Mouse (Mus musculus) splenic B cell, adult 2 months (primary cell): ENCODE results near the gene Wdr45.
"Not testable (repeated sequence)": the region's sequence is repeated elsewhere in the genome, so short reads cannot be mapped to it uniquely, and the experiment has no call there.

Source experiments
- DNase-seq: peaks from one replicate; pipeline ENCODE4 v3.0.0-alpha.2; 2011; ENCODE audit warnings: low read depth, low spot score
- H3K27me3 ChIP-seq: 2 replicates; pipeline ENCODE4 v1.6.1; 2012; ENCODE audit warnings: mild to moderate bottlenecking, low read length, moderate library complexity, mixed read lengths; ENCODE audit not compliant: control insufficient read depth, poor library complexity, insufficient read depth, severe bottlenecking
- H3K36me3 ChIP-seq: 2 replicates; pipeline ENCODE4 v1.6.1; 2012; ENCODE audit warnings: mild to moderate bottlenecking, low read length, moderate library complexity, mixed read lengths; ENCODE audit not compliant: control insufficient read depth, poor library complexity, insufficient read depth, severe bottlenecking

The Wdr45 gene

DNA sequence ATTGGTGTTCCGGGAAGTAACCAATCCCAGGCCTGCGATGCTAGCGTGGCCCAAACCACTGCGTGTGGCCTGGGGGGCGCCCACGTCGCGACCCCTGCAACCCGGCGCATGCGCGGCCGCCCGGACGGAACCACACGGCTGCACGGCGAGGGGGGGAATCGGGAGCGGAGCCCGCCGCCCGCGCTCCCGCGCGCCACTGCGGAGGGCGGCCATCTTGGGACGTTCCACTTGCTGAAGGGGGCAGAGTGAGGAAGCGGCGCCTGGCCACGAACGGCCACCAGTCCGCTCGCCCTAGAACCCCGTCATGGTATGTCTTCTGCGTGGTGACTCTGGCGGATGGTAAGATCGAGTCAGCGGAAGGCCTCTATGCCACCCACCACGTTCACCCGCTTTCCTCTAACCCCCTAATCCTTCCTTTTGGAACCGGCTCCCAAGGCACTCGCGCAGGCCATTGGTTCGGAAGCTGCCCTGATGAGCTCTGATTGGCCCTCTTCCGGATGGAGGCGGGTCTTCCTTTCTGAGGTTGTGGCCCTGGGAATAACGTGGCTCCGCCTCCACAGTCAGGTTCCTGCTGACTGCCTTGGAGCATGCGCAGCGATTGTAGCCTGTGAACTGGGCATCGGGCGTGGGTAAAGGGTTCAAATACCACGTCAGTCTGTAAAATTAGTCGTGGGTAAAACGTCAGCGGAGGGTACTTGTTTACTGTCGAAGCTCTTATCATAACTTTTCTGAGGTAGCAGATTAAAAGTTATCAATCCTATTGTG is at the start of gene Wdr45:
Gene Wdr45 (plus strand): TSS at position 199 of the 765 bp plus-strand sequence.
- H3K36me3 ChIP-seq, H3K27me3 ChIP-seq: not testable (repeated sequence)
- peak; percentile 96 for DNase-seq

DNA sequence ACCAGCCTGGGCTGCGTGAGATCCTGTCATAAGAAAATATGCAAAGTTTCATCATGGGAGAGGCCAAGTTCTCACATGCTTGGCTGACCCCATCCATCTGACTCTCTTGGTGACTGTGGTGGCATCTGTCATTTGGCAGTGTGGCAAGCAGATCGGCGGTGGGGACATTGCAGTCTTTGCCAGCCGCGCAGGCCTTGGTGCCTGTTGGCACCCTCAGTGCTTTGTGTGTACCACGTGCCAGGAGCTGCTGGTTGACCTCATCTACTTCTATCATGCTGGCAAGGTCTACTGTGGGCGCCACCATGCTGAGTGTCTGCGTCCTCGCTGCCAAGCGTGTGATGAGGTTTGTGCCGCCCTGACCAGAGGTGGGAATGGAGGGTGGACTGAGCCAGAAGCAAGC is 49.3 kb upstream of the Wdr45 start:
- DNase-seq, result no peak
- H3K27me3 ChIP-seq, result no peaks in the 10 kb centered on the region
- 0 out of 2 replicates have a peak, but pooled peaks cover 1% of the 10 kb centered on the region for H3K36me3 ChIP-seq

DNA sequence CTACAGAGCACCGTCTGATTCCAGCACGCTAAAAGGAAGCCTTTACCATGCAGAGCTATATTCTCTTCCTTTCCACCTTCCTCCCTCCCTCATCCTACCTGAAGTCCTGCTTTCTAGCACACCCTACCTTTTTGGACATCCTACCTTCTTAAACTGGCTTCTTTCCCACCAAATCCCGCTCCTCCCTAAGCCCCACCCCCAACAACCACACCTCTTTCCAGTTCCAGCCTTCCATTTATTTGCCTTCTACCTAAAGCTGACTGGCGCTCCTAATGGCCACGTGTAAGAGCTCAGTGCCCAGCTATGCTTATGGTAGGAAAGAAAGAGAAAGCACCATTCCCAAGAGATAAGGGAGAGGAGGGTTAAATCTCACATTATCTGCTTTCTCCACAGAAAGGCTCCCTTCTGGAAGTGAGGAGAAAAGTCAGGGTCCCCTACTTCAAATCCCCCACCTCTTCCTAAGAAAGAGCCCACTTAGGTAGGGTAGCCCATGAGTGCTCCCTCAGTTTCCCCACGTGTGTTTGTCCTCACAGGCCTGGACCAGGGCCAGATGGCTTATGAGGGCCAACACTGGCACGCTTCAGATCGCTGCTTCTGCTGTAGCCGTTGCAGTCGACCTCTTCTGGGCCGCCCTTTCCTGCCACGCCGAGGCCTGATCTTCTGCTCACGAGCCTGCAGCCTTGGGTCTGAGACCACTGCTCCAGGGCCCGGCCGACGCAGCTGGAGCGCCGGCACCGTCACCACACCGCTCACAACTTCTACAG is 48.2 kb upstream of the Wdr45 start:
- no peak for DNase-seq
- H3K36me3 ChIP-seq, result 0 out of 2 replicates have a peak, but pooled peaks cover 1% of the 10 kb centered on the region
- no peaks in the 10 kb centered on the region for H3K27me3 ChIP-seq

DNA sequence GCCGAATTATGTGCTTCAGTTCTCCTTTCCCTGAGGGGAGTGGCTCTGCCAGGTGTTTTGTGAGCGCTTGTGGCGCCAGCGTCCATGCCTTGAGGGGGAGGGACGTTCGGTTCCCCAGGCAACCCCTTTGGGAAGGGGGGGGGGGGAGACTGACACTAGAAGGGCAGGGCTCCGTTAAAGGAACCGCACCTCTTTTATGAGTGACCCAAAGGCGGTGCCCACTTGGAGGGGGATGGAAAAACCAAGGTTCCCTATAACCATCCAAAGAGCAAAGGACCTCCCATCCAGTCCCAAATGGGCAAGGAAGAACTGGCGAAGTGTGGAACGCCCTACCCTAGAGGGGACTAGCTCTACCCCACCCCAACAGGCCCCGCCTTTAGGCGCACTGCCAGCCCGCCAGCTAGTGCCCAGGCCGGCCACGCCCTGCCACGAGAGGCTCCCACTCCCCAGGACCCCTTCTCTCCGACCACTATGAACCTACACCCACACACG is 43.7 kb upstream of the Wdr45 start:
- H3K27me3 ChIP-seq, result no peaks in the 10 kb centered on the region
- DNase-seq, result peak; percentile 77

DNA sequence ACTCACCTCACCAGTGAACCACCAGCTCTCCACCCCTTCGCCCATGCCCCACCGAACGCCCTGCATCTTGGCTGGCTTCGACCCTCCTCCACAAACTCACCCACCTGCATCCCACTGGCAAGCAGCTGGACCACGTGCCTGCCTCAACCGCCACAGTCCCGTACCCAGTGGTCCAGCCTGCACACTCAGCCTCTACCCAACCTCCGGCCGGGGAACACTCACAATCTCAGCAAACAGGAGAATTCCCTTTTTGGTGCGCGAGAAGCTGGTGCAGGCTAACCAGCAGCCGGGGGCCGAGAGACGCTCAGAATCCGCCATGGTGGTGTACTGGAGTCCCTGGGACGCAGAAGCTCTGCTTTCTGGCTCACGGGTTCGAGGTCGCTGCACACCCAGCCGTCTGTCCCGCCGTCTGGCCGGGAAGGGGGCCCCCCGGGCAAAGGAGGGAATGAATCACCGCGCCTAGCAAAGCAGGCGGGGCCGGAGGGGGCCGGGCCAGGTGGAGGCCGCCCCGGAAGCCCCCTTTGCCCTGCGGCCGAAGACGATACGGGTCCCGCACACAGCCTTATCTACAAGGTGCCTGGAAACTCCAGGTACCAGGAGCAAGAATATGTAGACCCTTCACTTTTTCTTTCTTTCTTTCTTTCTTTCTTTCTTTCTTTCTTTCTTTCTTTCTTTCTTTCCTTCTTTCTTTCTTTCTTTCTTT is 43.1 kb upstream of the Wdr45 start, which contains the start of gene Plp2:
Gene Plp2 (minus strand): TSS at position 470 of the 703 bp plus-strand sequence.
- H3K27me3 ChIP-seq, result no peaks in the 10 kb centered on the region
- 0 out of 2 replicates have a peak, but pooled peaks cover 1% of the 10 kb centered on the region for H3K36me3 ChIP-seq
- DNase-seq, result peak; percentile 28

More for the DNA sequence above, 43.7 kb upstream of the Wdr45 start:
- 0 out of 2 replicates have a peak, but pooled peaks cover 1% of the 10 kb centered on the region for H3K36me3 ChIP-seq

DNA sequence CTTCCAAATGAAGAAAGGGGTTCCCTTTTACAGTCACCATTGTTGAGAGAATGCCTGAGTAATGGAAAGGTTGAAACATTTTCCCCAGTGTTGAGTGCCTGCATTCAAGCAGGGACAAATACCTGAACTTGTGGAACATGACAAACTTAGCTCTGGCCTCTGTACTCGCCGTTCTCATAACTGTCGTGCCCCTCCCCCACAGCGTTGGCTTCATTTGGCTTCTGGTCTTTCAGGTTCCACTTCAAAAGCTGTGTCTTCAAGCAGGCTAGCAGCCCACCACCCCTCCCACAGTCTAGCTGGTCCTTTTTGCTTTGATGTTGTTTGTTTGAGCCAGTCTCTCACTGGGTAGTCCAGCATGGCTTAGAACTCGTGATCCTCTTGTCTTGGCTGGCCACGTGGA is 41.4 kb upstream of the Wdr45 start:
- Histone ChIP-seq H3K27me3 (no peaks in the 10 kb centered on the region), H3K36me3 (no peaks in the 10 kb centered on the region)
- no peak for DNase-seq

DNA sequence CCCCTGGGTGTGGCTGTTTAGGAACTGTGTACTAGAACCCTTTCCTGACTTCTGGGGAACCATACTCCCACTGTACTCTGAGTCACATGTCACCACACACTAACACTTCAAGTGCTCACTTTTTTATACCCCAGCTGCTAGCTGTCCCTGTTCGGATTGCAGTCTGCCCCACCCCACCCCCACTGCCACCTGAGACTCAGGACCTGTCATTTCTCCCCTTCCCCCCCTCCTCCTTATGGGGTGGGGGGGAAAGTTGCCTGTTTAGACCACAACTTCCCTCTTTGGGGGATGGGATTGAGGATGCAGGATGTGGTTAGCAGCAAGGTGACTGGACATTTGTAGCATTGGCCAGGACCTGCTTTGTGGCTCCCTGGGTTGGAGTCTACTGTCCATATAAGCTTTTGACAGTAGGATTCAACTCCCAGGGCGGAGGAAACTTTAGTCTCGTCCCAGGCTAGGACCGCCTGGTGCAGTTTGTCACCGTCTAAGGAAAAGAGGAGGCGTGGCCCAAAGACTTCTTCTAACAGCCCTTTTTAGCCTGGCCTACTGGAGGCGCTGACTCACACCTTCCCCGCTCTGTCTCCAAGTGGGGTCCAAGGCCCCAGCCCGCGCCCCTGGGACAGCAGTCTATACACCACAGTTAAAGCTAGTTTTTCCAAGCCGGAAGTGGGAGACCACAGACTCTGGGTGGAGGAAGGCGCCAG is 40.4 kb upstream of the Wdr45 start:
- Histone ChIP-seq H3K27me3 (no peaks in the 10 kb centered on the region), H3K36me3 (no peaks in the 10 kb centered on the region)
- DNase-seq, result peak; percentile 72

DNA sequence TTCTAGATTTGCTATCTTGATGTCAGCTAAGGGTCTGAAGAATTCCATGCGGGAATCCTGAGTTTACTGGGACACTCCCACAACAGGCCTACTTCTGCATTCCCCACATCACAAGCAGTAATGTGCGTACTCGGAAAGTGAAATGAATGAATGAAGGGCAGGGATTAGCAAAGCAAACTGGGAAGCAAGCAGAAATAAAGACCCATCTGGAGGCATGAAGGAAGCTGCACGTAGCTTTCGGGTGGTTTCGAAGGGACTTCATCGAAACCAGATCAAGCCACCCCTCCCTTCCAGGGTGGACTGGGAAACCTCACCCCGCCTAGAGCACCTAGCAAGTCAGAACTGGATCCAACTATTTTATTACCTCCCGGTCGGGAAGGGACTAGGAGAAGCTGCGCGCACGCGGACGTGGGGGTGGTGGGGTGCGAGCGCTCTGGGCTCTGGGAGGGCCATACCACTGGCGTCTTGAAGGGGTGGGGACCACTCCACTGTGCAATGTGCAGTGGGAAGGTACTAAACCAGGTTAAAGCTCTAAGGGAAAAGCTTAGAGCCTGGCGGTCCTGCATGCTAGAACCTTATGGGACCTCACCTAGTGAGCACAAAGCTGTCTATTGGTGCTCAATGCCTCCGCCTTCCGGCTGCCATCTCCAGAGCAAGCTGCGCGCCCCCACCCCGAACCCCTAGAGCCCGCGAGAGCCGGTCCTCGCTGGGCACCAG is 39.7 kb upstream of the Wdr45 start:
- no peaks in the 10 kb centered on the region for H3K36me3 ChIP-seq
- H3K27me3 ChIP-seq, result no peaks in the 10 kb centered on the region
- DNase-seq, result peak; percentile 18

DNA sequence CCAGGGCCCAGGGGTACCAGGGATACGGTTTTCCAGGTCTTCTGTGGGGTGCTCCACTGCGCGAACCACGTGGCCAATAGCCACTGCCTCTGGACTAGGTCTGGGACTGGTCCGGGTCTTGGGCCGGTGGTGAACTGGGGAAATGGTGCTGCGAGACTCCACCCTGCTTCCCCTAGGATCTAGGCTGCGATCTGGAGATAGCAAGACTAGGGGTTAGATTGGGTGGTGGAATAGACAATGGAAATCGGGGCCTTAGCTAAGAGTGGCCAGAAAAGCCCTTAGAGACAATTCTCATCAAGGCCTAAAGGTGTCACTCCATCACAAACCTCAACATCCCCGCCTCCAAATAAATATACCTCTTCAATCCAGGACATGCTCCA is 39.1 kb upstream of the Wdr45 start:
- H3K27me3 ChIP-seq, result no peaks in the 10 kb centered on the region
- H3K36me3 ChIP-seq, result no peaks in the 10 kb centered on the region
- DNase-seq, result peak; percentile 21

DNA sequence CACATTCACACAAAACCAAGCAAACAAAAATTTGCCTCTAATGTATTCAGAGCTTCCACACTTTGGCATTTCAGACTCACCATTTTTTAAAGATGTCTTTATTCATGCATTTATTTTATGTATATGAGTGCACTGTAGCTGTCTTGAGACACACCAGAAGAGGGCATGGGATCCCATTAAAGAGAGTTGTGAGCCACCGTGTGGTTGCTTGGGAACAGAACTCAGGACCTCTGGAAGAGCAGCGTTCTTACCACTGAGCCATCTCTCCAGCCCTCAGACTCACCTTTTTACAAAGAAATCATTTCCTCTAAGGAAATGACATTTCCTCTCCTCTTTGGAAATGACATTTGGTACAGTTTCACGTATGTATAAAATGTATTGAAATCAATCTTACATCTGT is 35.1 kb upstream of the Wdr45 start:
- no peaks in the 10 kb centered on the region for H3K36me3 ChIP-seq
- H3K27me3 ChIP-seq, result no peaks in the 10 kb centered on the region
- DNase-seq, result no peak

DNA sequence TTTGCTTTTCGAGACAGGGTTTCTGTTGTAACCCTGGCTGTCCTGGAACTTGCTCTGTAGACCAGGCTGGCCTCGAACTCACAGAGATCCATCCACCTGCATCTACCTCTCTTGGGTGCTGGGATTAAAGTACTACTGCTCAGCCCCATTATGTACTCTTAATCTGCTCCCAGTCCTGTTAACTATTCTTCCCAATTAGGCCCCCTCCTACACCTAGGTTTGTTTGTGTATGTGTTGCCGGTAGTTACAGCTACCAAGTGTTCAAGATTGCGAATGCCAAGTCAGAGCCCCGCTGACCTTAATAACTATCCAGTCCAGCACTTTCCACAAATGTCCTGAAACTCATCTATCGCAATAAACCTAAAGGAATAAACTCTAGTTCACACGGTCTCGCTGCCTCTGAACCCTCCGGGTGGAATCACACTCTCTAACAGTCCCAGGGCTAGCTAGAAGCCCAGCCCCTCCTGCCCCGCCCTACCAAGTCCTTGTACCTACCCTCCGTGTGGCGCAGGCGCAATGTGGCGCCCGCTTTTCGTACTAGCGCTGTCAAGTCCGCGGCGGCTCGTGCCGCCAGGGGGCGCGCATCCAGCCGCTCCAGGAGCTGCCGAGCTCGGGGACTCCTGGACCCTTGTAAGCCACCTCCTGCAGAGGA is 34.6 kb upstream of the Wdr45 start:
- peak; percentile 93 for DNase-seq
- Histone ChIP-seq H3K27me3 (no peaks in the 10 kb centered on the region), H3K36me3 (no peaks in the 10 kb centered on the region)

DNA sequence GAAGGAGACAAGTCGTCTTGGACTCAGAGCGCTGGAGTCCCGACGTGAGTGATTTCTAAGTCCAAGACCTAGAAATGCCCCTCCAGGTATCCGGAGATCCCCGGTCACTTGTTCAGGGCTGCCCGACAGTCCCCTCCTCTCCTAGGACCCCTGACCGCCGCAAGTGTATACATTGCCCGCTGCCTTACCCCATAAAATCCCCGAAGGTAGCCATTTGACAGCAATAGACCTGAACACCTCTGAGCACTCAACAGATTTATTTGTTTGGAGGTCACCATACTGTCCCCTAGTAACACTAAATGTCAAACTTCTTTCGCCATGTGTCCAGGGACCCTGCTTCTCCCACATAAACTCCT is 34.1 kb upstream of the Wdr45 start:
- H3K27me3 ChIP-seq, result no peaks in the 10 kb centered on the region
- no peaks in the 10 kb centered on the region for H3K36me3 ChIP-seq
- DNase-seq, result no peak

DNA sequence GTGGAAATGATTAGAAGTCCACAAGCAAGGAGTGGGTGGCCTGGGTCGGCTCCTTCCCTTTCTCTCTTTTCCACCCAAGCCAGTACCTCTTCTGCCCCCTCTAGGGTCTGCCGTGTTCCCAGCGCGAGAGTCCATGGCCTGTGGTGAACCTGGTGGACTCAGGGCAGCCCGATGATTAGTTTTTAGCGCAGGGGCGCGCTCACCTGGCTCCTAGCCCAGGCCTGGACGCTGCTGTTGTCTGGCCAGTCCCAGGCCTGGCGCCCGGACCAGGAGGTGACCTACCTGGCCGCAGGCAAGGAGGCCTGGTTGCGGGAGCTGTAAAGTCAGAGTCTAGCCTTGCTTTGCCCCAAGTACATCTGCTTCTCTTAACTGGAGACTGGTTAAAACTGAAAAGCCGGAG is 33.3 kb upstream of the Wdr45 start, which contains the start of gene Magix:
Gene Magix (minus strand): TSS at position 388 of the 400 bp plus-strand sequence.
- DNase-seq, result no peak
- no peaks in the 10 kb centered on the region for H3K27me3 ChIP-seq
- H3K36me3 ChIP-seq, result no peaks in the 10 kb centered on the region
